Mouse (Mus musculus) ES-CJ7 (cell line): Measurements from ENCODE around the gene Slc12a3.

Experiments
- DNase-seq: peaks from one replicate; pipeline ENCODE4 v3.0.0; 2011; ENCODE audit warnings: low read depth, low spot score

The Slc12a3 gene

GRCm38 (mm10) chr8:94376176-94376575 lies 47.2 kb downstream of the Slc12a3 start:
- no peak for DNase-seq

GRCm38 (mm10) chr8:94376580-94376979 lies 47.6 kb downstream of the Slc12a3 start:
- no peak for DNase-seq

GRCm38 (mm10) chr8:94377031-94377430 lies 48.0 kb downstream of the Slc12a3 start:
- DNase-seq: no peak

DNA sequence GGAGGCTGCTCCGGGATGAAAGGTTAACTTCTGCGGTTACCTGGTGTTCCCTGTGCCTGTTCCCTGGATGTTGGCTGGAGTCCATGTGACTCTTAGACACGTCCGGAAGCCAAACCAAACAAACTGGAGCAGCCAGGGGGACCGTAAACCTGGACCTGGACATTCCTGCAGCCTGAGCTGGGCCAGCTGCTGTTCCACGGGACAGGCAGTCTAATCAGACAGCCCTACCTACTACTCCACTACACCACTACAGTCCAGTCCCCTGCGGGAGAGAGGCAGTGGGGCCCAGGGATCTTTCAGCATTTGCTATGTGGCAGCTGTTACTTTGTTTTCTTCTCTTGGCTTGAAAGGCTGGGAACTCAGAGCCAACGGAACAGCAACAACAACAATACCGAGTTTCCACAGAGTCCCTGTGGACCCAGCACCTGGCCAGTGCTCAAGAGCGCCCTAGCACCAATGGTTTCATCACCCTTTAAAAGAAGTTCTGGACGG lies 48.8 kb downstream of the Slc12a3 start:
- DNase-seq: no peak

DNA sequence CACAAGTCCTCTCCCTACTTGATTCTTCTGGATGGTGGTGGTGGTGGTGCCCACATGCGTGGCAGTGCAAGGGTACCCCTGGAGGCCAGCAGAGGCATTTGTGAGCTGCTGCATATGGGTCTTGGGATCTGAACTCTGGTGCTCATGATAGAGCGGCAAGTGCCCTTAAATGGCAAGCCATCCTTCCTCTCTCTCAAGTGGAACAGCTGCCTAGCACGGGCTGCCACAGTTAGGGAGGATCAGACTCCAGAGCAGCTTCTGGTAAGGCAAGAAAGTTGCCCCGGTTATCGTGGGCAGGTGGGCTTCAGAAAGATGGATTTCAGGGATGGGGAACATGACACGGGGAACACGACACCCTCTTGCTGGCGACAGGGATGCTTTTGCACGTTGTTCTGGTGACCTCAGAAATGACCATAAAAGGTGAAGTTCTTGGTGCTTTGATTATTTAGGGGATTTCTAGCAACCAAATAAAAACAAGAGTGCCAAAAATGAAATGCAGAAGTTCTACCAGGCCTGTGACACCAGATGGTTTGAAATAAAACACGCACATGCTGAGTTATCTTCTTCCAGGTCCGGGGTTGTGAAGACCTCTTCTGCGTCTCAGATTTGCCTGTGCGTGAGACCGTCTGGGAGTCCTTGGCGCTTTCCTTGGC lies 49.9 kb downstream of the Slc12a3 start:
- no peak for DNase-seq

GRCm38 (mm10) chr8:94379686-94380085 lies 50.7 kb downstream of the Slc12a3 start:
- DNase-seq: no peak

DNA sequence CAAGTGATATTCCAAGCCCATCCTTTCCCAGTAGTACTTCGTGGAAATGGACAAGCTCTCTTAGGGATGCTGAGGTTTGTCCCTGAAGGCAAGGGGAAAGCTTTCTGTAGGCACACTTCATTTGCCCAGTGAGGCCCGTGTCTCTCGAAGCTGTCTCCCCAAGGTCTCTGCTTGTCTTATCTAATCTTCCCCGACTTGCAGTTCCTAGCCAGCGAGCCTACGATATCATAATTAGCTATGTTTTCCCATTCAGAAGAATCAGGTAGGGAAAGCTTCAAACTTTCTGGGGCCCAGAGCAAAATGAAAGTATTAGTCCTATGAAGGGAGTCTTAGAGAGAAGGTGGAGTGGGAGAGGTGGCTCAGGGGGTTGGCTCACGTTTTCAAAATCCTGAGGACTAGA lies 55.2 kb downstream of the Slc12a3 start:
- DNase-seq: no peak

GRCm38 (mm10) chr8:94385506-94386213 lies 56.7 kb downstream of the Slc12a3 start:
- DNase-seq: no peak

- peak; percentile 95 for DNase-seq
Measured at GRCm38 (mm10) chr8:94386214-94387026, 57.4 kb downstream of the Slc12a3 start, which contains the start of gene Herpud1. TSS of gene Herpud1 (plus strand) at chr8:94386438.

GRCm38 (mm10) chr8:94387027-94387684 lies 58.2 kb downstream of the Slc12a3 start:
- peak; percentile 72 for DNase-seq

DNA sequence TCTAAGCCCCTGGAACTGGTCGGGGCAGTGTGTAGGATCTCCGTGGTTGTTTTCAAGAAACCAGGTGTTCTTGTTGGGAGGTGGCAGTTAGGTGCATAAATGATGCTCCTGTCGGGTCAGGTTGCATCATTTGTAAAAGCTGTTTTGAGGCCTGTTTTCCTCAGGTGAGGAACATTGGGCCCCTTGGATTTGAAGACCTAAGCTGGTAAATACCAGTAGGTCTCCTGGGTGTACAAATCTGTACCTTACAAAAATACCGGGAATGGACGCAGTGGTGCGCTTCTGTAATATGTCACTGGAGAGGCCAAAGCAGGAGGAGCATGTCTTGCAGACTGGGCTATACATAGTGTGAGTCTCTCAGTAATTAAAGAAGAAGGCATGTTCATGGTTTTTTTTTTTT lies 58.8 kb downstream of the Slc12a3 start:
- DNase-seq: no peak

- no peak for DNase-seq
Measured at GRCm38 (mm10) chr8:94389531-94389930, 60.5 kb downstream of the Slc12a3 start.

DNA sequence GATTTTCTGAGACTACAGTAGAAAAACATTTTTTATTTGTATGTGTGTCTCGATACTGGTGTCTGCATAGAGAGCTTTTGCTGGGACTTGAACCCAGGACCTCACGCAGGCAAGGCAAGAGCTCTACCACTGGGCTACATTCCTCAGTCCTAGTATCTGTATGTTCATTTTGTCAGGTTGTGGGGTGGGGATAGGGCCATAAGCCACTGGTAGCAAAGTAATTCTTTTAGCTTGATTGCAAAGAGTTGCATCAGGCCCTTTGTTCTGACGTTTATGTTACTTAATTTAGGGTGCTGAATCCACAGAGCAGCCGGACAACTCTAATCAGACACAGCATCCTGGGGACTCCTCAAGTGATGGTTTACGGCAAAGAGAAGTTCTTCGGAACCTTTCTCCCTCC lies 61.4 kb downstream of the Slc12a3 start:
- no peak for DNase-seq

GRCm38 (mm10) chr8:94390910-94391309 lies 61.9 kb downstream of the Slc12a3 start:
- no peak for DNase-seq

DNA sequence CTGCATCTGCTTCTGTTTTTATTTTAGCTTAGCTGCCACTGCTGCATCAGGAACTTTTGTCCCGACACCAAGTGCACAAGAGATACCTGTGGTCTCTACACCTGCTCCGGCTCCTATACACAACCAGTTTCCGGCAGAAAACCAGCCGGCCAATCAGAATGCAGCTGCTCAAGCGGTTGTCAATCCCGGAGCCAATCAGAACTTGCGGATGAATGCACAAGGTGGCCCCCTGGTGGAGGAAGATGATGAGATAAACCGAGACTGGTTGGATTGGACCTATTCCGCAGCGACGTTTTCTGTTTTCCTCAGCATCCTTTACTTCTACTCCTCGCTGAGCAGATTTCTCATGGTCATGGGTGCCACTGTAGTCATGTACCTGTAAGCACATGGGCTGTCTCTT lies 63.1 kb downstream of the Slc12a3 start:
- DNase-seq: peak; percentile 81

DNA sequence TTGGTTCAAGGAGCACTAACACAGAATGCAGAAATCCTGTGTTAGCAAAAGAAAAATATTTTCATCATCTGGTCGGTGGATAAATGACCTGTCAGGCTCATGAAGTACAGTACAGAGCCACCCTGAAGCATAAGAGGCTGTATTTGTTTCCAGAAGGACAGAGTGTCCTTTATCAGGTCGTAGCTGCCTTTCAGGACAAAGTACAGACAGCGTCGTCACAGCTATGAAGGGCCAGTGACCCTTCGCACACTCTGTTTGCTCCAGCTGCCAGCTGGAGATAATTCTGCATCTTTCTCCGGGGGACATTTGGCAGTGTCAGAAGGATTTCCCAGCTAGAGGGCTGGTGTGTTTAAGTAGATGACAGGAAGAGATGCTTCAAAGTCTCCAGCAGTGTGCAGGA lies 63.6 kb downstream of the Slc12a3 start:
- no peak for DNase-seq

DNA sequence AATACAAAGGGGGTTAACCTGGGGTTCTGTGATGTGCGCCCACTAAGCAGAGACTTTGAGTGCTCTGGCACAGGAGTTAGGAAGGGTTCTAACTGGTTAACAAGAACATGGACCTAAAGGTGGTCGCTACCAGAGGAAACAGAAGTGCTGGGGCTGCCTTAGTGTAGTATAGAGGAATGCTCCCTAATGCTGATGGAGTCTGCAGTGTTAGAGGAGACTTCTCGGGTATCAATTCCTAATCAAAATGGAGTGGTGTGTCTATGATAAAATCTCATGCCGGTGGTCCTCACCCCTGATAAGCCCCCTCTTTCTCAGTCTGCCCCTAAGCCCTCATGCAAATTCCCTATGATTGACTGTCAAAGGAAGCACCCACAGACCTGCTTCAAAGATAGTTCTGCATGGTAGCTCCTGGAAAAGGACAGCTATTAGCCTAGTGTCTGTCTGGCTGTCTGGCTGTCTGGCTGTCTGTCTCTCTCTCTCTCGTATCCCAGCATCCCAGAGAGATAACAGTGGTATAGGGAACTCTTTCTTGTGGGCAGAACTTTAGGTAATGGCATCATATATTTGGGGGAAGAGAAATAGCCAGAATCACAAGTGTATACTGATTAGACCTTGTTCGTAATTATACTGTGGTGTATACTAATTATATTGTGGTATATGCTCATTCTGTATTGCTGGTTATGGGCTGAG lies 67.0 kb downstream of the Slc12a3 start:
- no peak for DNase-seq

GRCm38 (mm10) chr8:94396964-94397657 lies 68.1 kb downstream of the Slc12a3 start:
- DNase-seq: peak; percentile 49

DNA sequence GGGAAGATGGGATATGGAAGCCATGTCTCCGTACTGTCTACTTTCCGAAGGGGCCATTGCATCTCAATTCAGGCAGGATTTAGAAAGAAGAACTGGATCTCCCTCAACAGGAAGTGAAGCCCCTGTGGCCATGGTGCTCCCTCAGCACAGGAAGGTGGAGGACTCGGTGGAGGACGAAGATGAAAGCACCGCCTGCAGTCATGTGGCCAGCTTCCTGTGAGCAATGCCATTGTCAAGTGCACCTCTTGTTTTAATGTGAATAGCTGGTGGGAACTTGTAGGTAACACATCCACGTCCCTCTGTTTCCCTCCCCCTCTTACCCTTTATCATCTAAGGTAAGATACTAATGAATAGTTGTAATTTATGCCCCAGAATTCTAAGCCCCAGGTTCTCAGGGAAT lies 69.6 kb downstream of the Slc12a3 start:
- no peak for DNase-seq

GRCm38 (mm10) chr8:94399361-94399953 lies 70.5 kb downstream of the Slc12a3 start:
- no peak for DNase-seq
